Mouse (Mus musculus) retina, adult 2 months (tissue): Measurements from ENCODE around the gene Trpc4.

ENCODE experiments used
- DNase-seq: peaks from one replicate; pipeline ENCODE4 v3.0.0-alpha.2; 2012; ENCODE audit warnings: low read depth, low spot score

The Trpc4 gene

GRCm38 (mm10) chr3:54155639-54156315 lies at the start of gene Trpc4:
Gene Trpc4 (plus strand): TSS chr3:54156035.
- no peak for DNase-seq

- no peak for DNase-seq
These were observed 44.3 kb upstream of the Trpc4 start for GRCm38 (mm10) chr3:54111489-54111888.

GRCm38 (mm10) chr3:54135376-54135775 lies 20.5 kb upstream of the Trpc4 start:
- DNase-seq, result no peak

GRCm38 (mm10) chr3:54141376-54141775 lies 14.5 kb upstream of the Trpc4 start:
- DNase-seq, result no peak

GRCm38 (mm10) chr3:54154844-54155638 lies 794 bp upstream of the Trpc4 start:
- no peak for DNase-seq

GRCm38 (mm10) chr3:54156316-54157000 lies 623 bp downstream of the Trpc4 start:
- DNase-seq, result no peak

GRCm38 (mm10) chr3:54170701-54171100 lies 14.9 kb downstream of the Trpc4 start:
- DNase-seq, result no peak

GRCm38 (mm10) chr3:54177296-54177695 lies 21.5 kb downstream of the Trpc4 start:
- DNase-seq, result no peak

GRCm38 (mm10) chr3:54190932-54191668 lies 35.3 kb downstream of the Trpc4 start:
- no peak for DNase-seq

GRCm38 (mm10) chr3:54201231-54201630 lies 45.4 kb downstream of the Trpc4 start:
- no peak for DNase-seq

- no peak for DNase-seq
These were observed 48.6 kb downstream of the Trpc4 start for GRCm38 (mm10) chr3:54204386-54204785.

GRCm38 (mm10) chr3:54210112-54210511 lies 54.3 kb downstream of the Trpc4 start:
- no peak for DNase-seq

GRCm38 (mm10) chr3:54211441-54211840 lies 55.6 kb downstream of the Trpc4 start:
- no peak for DNase-seq

- no peak for DNase-seq
These were observed 66.7 kb downstream of the Trpc4 start for GRCm38 (mm10) chr3:54222549-54222948.

- DNase-seq, result no peak
These were observed 72.6 kb downstream of the Trpc4 start for GRCm38 (mm10) chr3:54228463-54228862.

- no peak for DNase-seq
These were observed 83.1 kb downstream of the Trpc4 start for GRCm38 (mm10) chr3:54238891-54239290.

GRCm38 (mm10) chr3:54239426-54239825 lies 83.6 kb downstream of the Trpc4 start:
- DNase-seq, result no peak

- DNase-seq, result no peak
These were observed 87.3 kb downstream of the Trpc4 start for GRCm38 (mm10) chr3:54243136-54243535.

- DNase-seq, result no peak
These were observed 89.1 kb downstream of the Trpc4 start for GRCm38 (mm10) chr3:54244729-54245465.

- DNase-seq, result no peak
These were observed 90.6 kb downstream of the Trpc4 start for GRCm38 (mm10) chr3:54246416-54246815.

- DNase-seq, result no peak
These were observed 93.5 kb downstream of the Trpc4 start for GRCm38 (mm10) chr3:54249311-54249710.
